Mouse (Mus musculus) large intestine, adult 2 months (tissue): ENCODE data around the gene Xylt1. TPM values are rescaled to one million over a fixed set of nuclear protein-coding genes. Genes with fewer than 3 reads are reported as not detected.

ENCODE experiments used
- DNase-seq: peaks from one replicate; pipeline ENCODE4 v3.0.0-alpha.2; 2012; ENCODE audit warnings: low read depth, low spot score
- WGBS: fragments of 180-500 bp; shearing (Covaris S2); methylation state at CpG from one replicate; pipeline ENCODE4 v1.1.7; 2018; 5-methylcytosine and 5-hydroxymethylcytosine counted together
- polyA plus RNA-seq: library from polyadenylated mRNA; depleted of rRNA; stranded (reverse); fragments of >200 nt; gene quantifications from 2 replicates; pipeline ENCODE4 v1.2.3, GENCODE M21; 2012; rRNA removed

Gene Xylt1
- polyA plus RNA-seq: 1.1 and 1.7 TPM in 2 replicates

- under 1% methylated on average over 54 of the region's 69 CpGs for WGBS
- DNase-seq: no peak
Measured at GRCm38 (mm10) chr7:117380418-117381187, at the start of gene Xylt1. TSS of gene Xylt1 (plus strand) at chr7:117380979.

GRCm38 (mm10) chr7:117333936-117334335 lies 46.8 kb upstream of the Xylt1 start:
- 66% methylated on average over 5 of the region's 5 CpGs for WGBS
- no peak for DNase-seq

- 89% methylated on average over 2 of the region's 2 CpGs for WGBS
Measured at GRCm38 (mm10) chr7:117356316-117356715, 24.5 kb upstream of the Xylt1 start.

GRCm38 (mm10) chr7:117357425-117358194 lies 23.2 kb upstream of the Xylt1 start:
- no peak for DNase-seq
- WGBS: 65% methylated on average over 6 of the region's 6 CpGs

More at GRCm38 (mm10) chr7:117356316-117356715, 24.5 kb upstream of the Xylt1 start:
- no peak for DNase-seq

GRCm38 (mm10) chr7:117361281-117361680 lies 19.5 kb upstream of the Xylt1 start:
- WGBS: 76% methylated on average over 2 of the region's 2 CpGs
- no peak for DNase-seq

- 77% methylated on average over 4 of the region's 4 CpGs for WGBS
- no peak for DNase-seq
Measured at GRCm38 (mm10) chr7:117362493-117362892, 18.3 kb upstream of the Xylt1 start.

GRCm38 (mm10) chr7:117368647-117369289 lies 12.0 kb upstream of the Xylt1 start:
- WGBS: 62% methylated on average over 6 of the region's 6 CpGs

GRCm38 (mm10) chr7:117369290-117369941 lies 11.4 kb upstream of the Xylt1 start:
- DNase-seq: no peak
- 77% methylated on average over 5 of the region's 5 CpGs for WGBS

More at GRCm38 (mm10) chr7:117368647-117369289, 12.0 kb upstream of the Xylt1 start:
- no peak for DNase-seq

GRCm38 (mm10) chr7:117375886-117376309 lies 4.9 kb upstream of the Xylt1 start:
- WGBS: 30% methylated on average over 9 of the region's 9 CpGs
- DNase-seq: no peak

GRCm38 (mm10) chr7:117377138-117377537 lies 3.6 kb upstream of the Xylt1 start:
- DNase-seq: no peak
- 79% methylated on average over 3 of the region's 3 CpGs for WGBS

- DNase-seq: no peak
- WGBS: 12% methylated on average over 7 of the region's 7 CpGs
Measured at GRCm38 (mm10) chr7:117380036-117380417, 752 bp upstream of the Xylt1 start.

GRCm38 (mm10) chr7:117381188-117381981 lies 606 bp downstream of the Xylt1 start:
- no peak for DNase-seq
- WGBS: under 1% methylated on average over 64 of the region's 64 CpGs

GRCm38 (mm10) chr7:117382006-117382405 lies 1.2 kb downstream of the Xylt1 start:
- DNase-seq: no peak
- 33% methylated on average over 2 of the region's 2 CpGs for WGBS

GRCm38 (mm10) chr7:117383147-117383940 lies 2.6 kb downstream of the Xylt1 start:
- WGBS: 65% methylated on average over 7 of the region's 7 CpGs
- DNase-seq: no peak

GRCm38 (mm10) chr7:117386376-117386775 lies 5.6 kb downstream of the Xylt1 start:
- WGBS: 77% methylated on average over 4 of the region's 4 CpGs
- no peak for DNase-seq

- no peak for DNase-seq
- WGBS: 49% methylated on average over 9 of the region's 9 CpGs
Measured at GRCm38 (mm10) chr7:117388284-117388988, 7.7 kb downstream of the Xylt1 start.

- no peak for DNase-seq
- 82% methylated on average over 3 of the region's 3 CpGs for WGBS
Measured at GRCm38 (mm10) chr7:117389048-117389447, 8.3 kb downstream of the Xylt1 start.
